Mouse (Mus musculus) macrophage (primary cell): Measurements from ENCODE around the gene Ovch2. TPM values are rescaled to one million over a fixed set of nuclear protein-coding genes. Genes with fewer than 3 reads are reported as not detected.
"Not testable (repeated sequence)": the region's sequence is repeated elsewhere in the genome, so short reads cannot be mapped to it uniquely, and the experiment has no call there.

ENCODE experiments used
- H3K27ac ChIP-seq: fragments of 350-480 bp; formaldehyde crosslinking; 2 replicates; pipeline ENCODE4 v1.9.0; 2021
- H3K36me3 ChIP-seq: fragments of 350-480 bp; formaldehyde crosslinking; 2 replicates; pipeline ENCODE4 v1.9.0; 2021; ENCODE audit errors: inconsistent target
- H3K4me3 ChIP-seq: fragments of 350-480 bp; formaldehyde crosslinking; 2 replicates; pipeline ENCODE4 v1.9.0; 2021; ENCODE audit errors: inconsistent target
- H3K79me2 ChIP-seq: fragments of 350-480 bp; formaldehyde crosslinking; 2 replicates; pipeline ENCODE4 v1.9.0; 2021; ENCODE audit errors: inconsistent target
- WGBS: methylation state at CpG from one replicate; pipeline ENCODE4 v1.1.7; 2026; ENCODE audit warnings: inconsistent platforms; ENCODE audit not compliant: missing documents; 5-methylcytosine and 5-hydroxymethylcytosine counted together
- polyA plus RNA-seq: library from polyadenylated mRNA; stranded (reverse); fragments of 250-400 nt; gene quantifications from 3 replicates; pipeline ENCODE4 v1.2.4, GENCODE M21; 2018; ENCODE audit warnings: inconsistent platforms
- total RNA-seq, 78 experiments: library from RNA; depleted of rRNA; stranded (reverse); fragments of 250-400 nt; gene quantifications; 1 replicate in 9 of 78; 2 replicates in 24 of 78; 3 replicates in 43 of 78; 4 replicates in 2 of 78; pipeline ENCODE4 v1.2.4; 2018; ENCODE audit warnings: inconsistent platforms in 56 of 78

The Ovch2 gene
- total RNA-seq (2018; cell fraction: chromatin; rRNA removed), result not detected
- total RNA-seq (2018; cell fraction: cytosol; rRNA removed), result not detected
- not detected for total RNA-seq (2018; cell fraction: nucleus; rRNA removed)
- polyA plus RNA-seq, result not detected in 3 replicates

GRCm38 (mm10) chr7:107801108-107801507, at the start of gene Ovch2:
Gene Ovch2 (minus strand): TSS chr7:107801208.
- 81% methylated on average over 2 of the region's 2 CpGs for WGBS
- Histone ChIP-seq H3K36me3 (no peaks in the 10 kb centered on the region), H3K4me3 (no peak within 1 kb of the TSS), H3K79me2 (no peaks in the 10 kb centered on the region), H3K27ac (no peak within 1 kb of the TSS)

DNA sequence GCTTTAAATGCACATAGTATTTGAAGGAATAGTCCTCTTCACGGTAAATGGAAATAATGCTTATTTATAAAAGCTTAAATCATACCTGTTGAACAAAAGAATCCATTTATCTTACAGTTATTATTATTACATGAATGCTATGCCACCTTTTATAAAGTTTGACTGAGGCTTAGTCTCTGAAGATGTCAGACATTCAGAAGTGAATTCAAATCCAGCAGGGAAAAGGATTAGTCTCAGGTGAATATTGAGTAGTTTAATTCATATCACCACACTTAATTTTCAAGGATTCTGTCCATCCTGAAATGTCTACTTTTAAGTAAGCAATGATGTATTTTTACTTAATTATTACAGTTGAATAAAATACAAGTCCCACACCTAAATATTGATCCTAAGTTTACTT, 46.4 kb upstream of the Ovch2 start, which contains the start of gene Olfr470:
Gene Olfr470, minus strand, starts transcription at position 101 of the 400 bp plus-strand sequence.
- no CpG with 5 or more reads among the region's 1 CpGs for WGBS
- not testable (repeated sequence) for H3K27ac ChIP-seq, H3K4me3 ChIP-seq

DNA sequence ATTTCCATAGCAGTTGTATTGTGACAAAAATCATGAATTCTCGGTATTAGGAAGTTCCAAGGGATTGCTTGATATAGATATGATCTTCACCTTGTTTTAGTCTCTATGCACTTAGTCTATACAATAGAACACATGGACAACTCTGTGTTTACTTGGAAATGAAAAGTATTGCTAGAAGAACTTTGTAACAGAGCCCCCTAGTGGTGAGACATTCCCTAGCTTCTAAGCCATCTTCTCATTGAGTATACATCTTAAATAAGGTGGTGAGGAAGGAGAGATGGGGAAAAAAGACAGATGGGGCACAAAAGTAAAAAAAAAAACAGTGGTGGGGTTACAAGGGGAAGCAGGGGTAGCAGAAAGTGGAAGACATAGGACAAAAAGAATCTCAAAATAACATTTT, 40.7 kb upstream of the Ovch2 start:
- 92% methylated on average over 1 of the region's 1 CpGs for whole genome bisulfite sequencing
- Histone ChIP-seq H3K36me3 (no peaks in the 10 kb centered on the region), H3K79me2 (no peaks in the 10 kb centered on the region), H3K4me3 (no peak overlapping the region), H3K27ac (no peak overlapping the region)

More for the DNA sequence above, 46.4 kb upstream of the Ovch2 start, which contains the start of gene Olfr470:
- H3K79me2 ChIP-seq, H3K36me3 ChIP-seq: not testable (repeated sequence)

GRCm38 (mm10) chr7:107825441-107825840, 24.4 kb upstream of the Ovch2 start, which contains the start of gene Olfr469:
Gene Olfr469 (minus strand): TSS chr7:107825541.
- H3K27ac ChIP-seq, H3K79me2 ChIP-seq, H3K4me3 ChIP-seq, H3K36me3 ChIP-seq: not testable (repeated sequence)

DNA sequence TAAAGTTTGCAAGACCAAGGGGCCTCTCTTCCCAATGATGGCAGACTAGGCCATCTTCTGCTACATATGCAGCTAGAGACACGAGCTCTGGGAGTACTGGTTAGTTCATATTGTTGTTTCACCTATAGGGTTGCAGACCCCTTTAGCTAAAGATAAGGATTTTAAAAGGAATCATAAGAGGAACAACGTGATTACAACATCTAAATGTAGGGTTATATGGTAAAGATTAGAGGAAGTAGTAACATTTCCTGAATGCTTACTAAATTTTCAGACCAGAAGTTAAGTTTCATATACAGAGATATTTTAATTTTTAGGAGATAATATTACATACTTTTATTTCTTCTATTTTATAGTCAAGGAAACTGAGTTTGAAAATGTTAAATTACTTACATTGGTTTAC, 22.9 kb upstream of the Ovch2 start:
- not testable (repeated sequence) for H3K79me2 ChIP-seq, H3K4me3 ChIP-seq, H3K36me3 ChIP-seq, H3K27ac ChIP-seq
- 0% methylated on average over 1 of the region's 2 CpGs for WGBS

DNA sequence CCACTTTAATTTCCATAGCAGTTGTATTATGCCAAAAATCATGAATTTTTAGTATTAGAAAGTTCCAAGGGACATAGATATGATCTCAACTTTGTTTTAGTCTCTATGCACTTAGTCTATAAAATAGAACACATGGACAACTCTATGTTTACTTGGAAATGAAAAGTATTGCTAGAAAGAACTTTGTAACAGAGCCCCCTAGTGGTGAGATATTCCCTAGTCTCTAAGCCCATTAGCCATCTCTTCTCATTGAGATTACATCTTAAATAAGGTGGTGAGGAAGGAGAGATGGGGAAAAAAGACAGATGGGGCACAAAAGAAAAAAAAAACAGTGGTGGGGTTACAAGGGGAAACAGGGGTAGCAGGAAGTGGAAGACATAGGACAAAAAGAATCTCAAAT, 18.4 kb upstream of the Ovch2 start:
- H3K4me3 ChIP-seq, result no peak overlapping the region
- no peak overlapping the region for H3K27ac ChIP-seq
- H3K79me2 ChIP-seq, result no peaks in the 10 kb centered on the region
- H3K36me3 ChIP-seq, result no peaks in the 10 kb centered on the region

GRCm38 (mm10) chr7:107811963-107812362, 11.0 kb upstream of the Ovch2 start, which contains the start of gene Olfr467:
Gene Olfr467 (plus strand): TSS chr7:107812263.
- Histone ChIP-seq H3K79me2 (no peaks in the 10 kb centered on the region), H3K36me3 (no peaks in the 10 kb centered on the region), H3K27ac (no peak within 1 kb of the TSS), H3K4me3 (no peak within 1 kb of the TSS)

DNA sequence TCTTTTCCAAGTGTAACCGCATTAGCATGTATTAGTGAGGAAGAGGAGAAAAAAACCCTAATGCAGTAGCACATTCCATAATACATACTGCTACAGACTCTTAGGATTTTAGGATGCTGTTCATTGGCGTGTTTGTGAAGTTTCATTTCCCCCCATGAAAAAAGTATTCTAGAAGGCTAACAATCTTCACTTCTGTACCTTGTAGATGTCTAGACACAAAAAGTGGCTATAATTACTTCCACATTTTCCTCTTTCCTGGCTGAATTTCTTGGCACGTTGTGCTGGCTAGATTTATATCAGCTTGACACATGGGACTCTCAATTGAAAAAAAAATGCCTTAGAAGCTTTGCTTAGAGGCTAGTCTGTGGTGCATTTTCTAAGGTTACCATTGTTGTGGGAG, 1.1 kb upstream of the Ovch2 start:
- WGBS, result 63% methylated on average over 3 of the region's 3 CpGs
- H3K4me3 ChIP-seq, result no peak overlapping the region

DNA sequence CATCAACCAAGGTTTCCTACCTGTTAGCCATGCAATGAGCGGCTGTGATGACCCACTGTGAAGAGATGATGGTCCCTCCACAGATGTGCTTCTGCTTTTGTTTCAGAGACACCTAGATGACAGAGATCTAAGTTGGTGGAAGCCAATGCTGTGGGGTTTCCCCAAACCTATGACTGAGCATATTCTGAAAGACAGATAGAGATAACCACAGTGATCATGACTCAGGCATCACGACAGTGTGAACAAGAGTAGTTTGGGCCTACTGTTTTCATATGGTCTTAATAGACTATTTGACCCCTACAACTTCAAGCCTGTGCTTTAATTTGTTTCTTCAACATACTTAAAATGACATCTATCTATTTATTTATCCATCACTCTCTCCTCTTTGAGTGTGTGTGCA, 4.5 kb downstream of the Ovch2 start:
- H3K27ac ChIP-seq, result no peak overlapping the region
- H3K36me3 ChIP-seq, result no peaks in the 10 kb centered on the region
- 79% methylated on average over 2 of the region's 2 CpGs for WGBS
- H3K79me2 ChIP-seq, result no peaks in the 10 kb centered on the region
- no peak overlapping the region for H3K4me3 ChIP-seq

More for the DNA sequence above, 1.1 kb upstream of the Ovch2 start:
- no peak overlapping the region for H3K27ac ChIP-seq
- H3K79me2 ChIP-seq, result no peaks in the 10 kb centered on the region
- H3K36me3 ChIP-seq, result no peaks in the 10 kb centered on the region

- Histone ChIP-seq H3K27ac (no peak overlapping the region), H3K36me3 (no peaks in the 10 kb centered on the region), H3K79me2 (no peaks in the 10 kb centered on the region), H3K4me3 (no peak overlapping the region)
- 64% methylated on average over 3 of the region's 3 CpGs for WGBS
Measured at GRCm38 (mm10) chr7:107787977-107788620, 12.9 kb downstream of the Ovch2 start.

DNA sequence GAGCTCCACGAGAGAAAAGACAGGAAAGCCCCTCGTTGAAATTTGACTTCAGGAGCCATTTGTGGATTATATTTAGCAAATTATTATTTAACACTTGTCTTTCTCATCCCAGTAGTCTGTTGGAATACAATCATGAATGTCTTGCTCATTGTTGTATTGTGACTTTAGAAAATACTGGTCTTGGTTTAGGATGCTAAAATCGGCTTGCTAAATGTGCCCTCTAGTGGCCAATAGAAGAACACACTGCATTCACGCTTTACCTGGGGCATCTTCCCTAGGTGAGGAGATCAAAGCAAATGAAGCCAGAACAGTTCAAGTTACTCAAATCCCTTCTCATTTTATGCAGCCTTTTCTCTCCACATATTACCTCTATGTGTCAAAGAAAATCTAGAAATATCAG, 21.4 kb downstream of the Ovch2 start:
- Histone ChIP-seq H3K27ac (no peak overlapping the region), H3K79me2 (no peaks in the 10 kb centered on the region), H3K36me3 (no peaks in the 10 kb centered on the region), H3K4me3 (no peak overlapping the region)
- 42% methylated on average over 4 of the region's 4 CpGs for WGBS

GRCm38 (mm10) chr7:107778216-107778615, 22.8 kb downstream of the Ovch2 start:
- WGBS, result 100% methylated on average over 1 of the region's 1 CpGs
- H3K4me3 ChIP-seq, result no peak overlapping the region
- no peaks in the 10 kb centered on the region for H3K36me3 ChIP-seq
- H3K27ac ChIP-seq, result no peak overlapping the region
- H3K79me2 ChIP-seq, result no peaks in the 10 kb centered on the region

- no peaks in the 10 kb centered on the region for H3K36me3 ChIP-seq
- H3K79me2 ChIP-seq, result no peaks in the 10 kb centered on the region
- 58% methylated on average over 6 of the region's 6 CpGs for WGBS
- H3K4me3 ChIP-seq, result no peak overlapping the region
- no peak overlapping the region for H3K27ac ChIP-seq
Measured at GRCm38 (mm10) chr7:107770812-107771211, 30.2 kb downstream of the Ovch2 start.

DNA sequence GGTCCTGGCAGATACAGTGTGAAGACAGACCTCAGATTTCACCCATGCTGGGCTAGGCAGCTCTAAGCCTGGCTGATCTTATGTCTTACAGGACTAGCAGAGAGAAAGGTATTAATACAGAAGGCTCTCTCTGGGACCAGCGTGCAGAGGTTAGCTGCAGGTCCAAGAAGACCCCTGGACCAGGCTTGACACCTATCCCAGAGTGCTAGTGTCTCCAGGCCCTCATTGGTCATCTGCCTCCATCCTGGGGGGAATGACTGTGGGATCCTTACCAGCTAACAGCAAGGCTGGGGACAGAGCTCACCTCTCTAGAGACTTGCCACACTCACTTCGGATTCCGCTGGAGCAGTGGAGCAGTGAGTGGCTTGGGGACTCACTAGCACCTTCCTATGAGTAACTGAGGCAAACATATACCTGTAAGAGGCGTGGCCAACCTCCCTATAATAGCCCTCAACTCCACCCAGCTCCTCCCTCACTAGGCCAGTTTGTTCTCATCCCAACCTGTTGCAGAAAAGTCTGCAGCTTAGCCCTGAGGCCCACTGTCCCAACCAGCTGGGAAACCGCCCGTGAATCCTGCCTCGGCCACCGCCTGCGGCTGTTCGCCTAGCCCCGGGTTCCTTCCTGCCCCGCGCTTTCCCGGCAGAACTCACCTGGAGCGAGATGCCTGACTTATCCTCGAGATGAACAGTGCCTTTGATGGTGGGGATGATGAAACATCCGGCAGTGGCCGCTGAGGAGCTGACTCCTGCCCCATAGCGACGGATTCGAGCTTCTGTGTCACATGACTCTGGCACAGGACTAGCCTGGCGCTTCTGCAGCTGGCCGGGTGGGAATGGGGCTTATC, 43.5 kb downstream of the Ovch2 start, which contains the start of gene Cyb5r2:
Gene Cyb5r2, minus strand, starts transcription at position 725 of the 844 bp plus-strand sequence.
- Histone ChIP-seq H3K4me3 (no peak within 1 kb of the TSS), H3K27ac (no peak within 1 kb of the TSS), H3K36me3 (no peaks in the 10 kb centered on the region), H3K79me2 (no peaks in the 10 kb centered on the region)
- WGBS, result 17% methylated on average over 22 of the region's 23 CpGs

DNA sequence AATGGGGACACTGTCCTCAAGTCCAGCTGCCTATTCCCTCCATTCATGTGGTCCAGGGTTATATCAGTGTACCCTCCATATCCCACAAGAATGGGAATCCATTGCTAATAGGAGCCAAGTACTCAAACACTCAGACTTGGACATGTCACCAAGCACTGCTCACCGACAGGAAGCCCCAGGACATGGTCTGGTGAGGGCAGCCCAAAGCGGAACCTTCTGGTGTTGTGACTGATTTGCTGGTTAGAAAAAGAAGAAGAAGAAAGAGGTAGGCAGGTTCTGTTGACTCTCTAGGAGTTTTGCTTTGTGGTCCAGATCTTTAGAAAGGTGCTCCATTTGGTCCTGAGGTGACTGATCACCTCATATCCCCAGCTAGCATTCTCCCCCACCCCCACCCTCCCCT, 44.3 kb downstream of the Ovch2 start:
- 50% methylated on average over 2 of the region's 2 CpGs for WGBS

More for the DNA sequence above, 44.3 kb downstream of the Ovch2 start:
- Histone ChIP-seq H3K4me3 (no peak overlapping the region), H3K79me2 (no peaks in the 10 kb centered on the region), H3K36me3 (no peaks in the 10 kb centered on the region), H3K27ac (no peak overlapping the region)
